Mouse (Mus musculus): ENCODE data around the gene Mpp6.

Mpp6 gene

DNA sequence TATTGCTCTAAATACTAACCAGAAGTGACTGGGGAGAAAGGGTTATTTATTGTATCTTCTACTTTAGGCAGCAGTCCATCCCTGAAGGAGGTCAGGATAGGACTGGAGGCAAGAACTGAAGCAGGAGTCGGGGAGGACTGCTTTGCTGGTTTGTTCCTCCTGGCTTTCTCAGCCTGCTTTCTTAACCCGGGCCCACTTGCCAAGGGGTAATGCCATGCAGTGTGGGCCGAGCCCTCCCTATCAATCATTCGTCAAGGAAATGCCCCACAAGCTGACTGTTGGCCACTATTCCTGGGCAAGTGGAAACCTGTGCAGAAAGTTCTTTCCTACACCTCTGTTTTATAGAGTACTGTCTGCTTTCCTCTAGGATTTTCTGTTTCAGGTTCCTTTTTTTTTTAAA is 39.3 kb downstream of the Mpp6 start:
- DNase-seq (ENCODE audit: low spot score), result no peak

DNA sequence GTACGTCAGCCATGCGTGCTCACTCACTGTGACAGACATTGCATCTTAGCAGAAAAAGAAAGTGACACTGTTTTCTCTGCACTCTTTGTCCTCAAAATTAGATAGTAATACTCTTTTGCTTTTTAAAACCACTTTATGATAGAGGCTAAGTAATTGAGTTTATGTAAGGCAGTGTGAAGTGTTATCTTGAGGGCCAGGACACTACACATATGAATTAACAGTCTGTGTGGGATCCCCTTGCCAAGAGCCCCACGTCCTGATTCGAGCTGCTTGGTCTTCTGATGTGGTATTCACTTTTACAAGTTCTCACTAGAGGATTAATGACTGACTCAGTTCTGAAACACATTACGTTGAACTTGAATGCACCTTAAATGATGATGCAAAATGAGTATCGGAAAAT is 49.8 kb downstream of the Mpp6 start:
- no peak for DNase-seq (ENCODE audit: low spot score)

DNA sequence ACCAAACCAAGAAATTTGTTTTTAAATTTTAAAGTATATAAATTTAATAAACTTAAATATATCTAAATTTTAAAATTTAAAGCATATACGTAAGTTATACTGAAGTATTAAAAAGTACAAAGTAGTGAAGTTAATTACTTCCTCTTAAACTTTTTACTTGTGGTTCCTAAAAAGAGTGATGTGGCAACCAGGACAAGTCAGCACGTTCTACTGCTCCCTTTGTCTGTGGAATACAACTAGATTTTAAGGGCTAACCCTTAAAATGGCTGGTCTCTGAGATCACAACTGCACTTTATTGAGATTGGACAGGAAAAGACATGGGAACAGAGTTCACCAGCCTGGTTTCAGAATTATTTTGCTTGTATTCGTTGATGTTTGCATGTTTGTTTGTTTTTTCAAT is 53.0 kb downstream of the Mpp6 start:
- no peak for DNase-seq (ENCODE audit: low spot score)

DNA sequence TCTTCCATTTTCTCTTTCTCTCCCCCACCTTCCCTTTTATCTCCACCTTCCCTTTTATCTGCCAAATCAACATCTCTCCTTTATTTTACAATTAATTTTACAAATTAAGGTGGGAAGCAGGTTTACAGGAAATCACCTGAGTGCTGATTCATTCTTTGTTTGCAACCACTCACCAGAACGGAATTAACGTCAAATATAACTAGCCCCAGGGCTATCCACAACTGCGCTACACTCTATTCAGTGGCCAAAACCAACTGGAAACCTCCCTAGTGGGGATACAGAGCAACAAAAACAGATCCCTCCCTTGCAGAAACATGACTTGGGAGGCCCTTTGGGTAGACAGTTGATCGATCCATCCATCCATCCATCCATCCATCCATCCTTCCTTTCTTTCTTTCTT is 58.8 kb downstream of the Mpp6 start:
- no peak for DNase-seq (ENCODE audit: low spot score)

DNA sequence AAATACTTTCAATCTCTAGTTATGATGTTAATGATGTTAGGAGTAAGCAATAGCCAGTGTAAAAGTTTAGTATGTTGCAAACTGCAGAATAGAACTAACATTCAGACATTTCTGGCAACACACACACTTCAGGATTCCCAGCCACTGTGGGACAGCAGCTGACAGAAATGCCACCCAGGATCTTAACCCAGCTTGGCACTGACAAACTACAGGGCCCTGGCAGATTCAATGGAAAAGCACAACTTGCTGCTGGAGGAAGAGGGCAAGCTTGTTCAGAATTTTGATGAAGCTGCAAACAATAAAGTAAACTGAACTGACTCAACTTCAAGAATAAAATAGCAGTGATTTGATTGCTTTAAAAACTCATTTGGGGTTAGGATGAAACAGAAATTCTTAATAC is 59.7 kb downstream of the Mpp6 start:
- no peak for DNase-seq (ENCODE audit: low spot score)

DNA sequence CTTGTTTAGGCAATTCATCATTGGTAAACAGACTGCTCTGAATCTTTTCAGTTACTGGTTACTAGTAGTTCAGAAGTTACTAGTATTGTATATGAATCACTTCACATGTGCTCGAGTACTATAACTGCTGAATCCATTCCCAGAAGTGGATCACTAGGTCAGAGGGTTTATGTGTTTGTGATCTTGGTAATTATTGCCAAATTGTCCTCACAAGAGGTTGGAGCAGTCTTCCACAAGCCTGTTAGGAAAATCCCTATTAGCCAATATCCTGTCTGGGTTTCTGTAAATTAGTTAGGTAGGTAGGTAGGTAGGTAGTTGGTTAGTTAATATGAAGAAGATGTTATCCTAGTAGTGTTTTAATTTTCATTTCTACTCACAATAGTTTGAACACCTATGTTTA is 65.7 kb downstream of the Mpp6 start:
- no peak for DNase-seq (ENCODE audit: low spot score)

DNA sequence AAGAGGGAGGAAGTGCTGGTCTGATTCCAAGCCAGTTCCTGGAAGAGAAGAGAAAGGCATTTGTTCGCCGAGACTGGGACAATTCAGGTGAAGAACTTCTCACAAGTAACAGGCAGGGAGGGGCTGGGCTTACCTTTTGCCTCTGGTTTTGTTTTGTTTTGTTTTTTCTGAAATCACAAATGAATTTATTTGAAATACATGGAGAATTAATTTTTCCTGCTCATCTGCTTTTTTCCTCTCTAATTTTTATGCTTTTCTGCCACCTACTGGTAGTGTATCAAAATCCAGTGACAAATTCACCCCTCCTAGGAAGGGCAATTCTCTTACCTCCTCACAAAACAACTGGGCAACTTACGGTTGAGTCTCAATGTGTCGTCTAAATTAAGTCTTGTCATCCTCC is 70.1 kb downstream of the Mpp6 start:
- DNase-seq (ENCODE audit: low spot score), result no peak

DNA sequence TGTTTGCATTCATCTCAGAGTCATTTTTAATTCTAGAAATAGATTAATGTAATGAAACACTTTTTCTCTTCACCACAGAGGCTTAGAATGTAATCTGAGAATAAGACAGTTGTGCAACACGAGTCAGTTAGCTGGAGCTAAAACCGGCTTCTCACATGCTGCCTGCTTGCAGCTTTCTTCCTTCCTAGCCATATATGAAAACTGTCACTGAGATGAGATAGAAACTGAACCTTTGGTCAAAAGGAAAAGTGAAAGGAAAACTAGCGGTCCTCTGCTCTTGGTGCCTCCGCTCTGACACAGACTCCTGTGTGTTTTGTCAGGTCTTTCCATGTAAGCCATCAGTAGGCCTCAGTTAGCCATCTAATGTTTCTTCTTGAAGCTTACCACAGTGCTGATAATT is 77.9 kb downstream of the Mpp6 start:
- DNase-seq (ENCODE audit: low spot score), result no peak

DNA sequence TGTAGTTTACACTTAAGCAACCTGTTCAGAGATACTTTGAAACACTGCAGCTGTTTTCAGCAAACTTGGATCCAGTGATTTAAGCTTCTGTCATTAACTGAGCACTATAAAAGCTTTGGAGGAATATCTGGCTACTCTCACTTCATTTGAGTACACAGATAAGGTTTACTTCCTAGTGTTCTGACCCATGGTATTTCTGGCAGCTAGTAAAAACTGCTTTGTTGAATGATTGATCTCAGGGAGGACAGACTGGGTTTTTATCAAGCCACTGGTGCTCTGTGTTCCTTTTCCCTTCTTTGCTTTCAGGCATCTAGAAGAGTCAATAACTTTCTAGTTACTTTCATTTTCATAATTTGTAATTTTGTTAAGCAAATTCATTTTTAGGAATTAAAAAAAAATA is 79.3 kb downstream of the Mpp6 start:
- DNase-seq (ENCODE audit: low spot score), result no peak

DNA sequence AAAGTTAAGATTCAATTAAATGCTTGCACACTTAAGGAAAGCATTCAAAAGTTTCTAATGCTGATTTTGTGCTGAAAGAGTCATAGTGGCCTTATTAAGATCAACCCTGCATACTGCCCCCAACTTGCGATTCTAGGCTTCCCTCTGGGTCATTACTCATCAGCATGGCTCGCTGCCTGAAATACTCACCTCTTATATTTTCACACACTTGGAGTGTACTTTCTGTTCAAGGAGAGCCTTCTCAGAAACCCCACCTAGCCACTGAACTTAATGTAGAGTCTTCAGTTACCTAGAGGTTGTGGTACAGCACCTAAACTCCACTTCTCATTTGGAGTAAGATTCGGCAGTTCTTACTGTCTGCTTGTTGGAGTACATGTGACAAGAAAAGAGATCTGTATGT is 81.6 kb downstream of the Mpp6 start:
- DNase-seq (ENCODE audit: low spot score), result no peak

DNA sequence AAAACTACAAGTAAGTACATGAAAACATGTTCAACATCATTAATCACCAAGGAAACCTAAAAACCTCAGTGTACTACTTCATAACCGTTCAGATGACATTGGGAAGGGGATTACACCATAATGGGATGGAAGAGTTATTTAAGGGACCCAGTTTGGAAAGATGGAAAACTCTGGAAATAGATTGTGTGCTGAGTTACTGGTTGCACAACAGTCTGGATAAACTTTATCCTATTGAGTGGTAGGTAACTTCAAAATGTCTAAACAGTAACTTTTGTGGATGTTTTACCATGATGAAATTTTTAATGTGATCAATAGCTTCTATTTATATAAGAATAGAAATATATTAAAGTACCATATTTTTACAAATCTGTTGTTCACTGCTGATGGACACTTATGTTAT is 82.1 kb downstream of the Mpp6 start:
- DNase-seq (ENCODE audit: low spot score), result no peak

DNA sequence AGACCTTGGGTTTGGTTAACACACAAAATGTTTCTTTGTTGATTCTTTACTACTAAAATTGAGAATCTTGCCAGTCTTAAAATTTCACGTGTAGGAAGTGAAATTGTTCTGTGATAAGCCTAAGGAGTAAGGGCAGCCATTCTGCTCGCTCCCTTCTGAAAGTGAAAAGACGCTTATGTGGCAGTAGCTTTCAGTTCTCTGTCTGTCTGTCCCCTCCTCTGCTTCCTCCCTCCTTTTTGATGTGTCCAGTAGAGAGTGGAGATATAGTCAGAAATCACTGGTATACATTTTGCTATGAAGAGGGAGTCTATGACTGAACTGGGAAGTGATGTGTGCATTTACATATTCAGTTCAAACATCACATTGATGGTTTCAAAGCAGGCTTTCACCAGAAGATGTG is 82.8 kb downstream of the Mpp6 start:
- no peak for DNase-seq (ENCODE audit: low spot score)

DNA sequence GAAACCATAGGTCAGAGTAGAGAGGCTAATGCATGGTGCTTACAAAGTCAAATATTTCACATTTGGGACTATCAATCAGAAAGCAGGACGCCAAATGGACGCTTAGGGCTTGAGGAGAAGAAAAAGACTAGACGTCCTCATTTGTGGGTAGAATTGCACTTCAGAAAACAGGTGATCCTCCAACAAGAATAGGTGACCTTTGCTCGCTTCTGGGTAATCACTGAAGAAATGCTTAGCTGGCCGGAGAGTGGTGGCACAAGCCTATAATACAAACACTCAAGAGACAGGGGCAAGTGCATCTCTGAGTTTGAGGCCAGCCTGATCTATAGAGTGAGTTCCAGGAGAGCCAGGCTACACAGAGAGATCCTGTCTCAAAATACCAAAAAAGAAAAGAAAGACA is 83.8 kb downstream of the Mpp6 start:
- DNase-seq (ENCODE audit: low spot score), result no peak

DNA sequence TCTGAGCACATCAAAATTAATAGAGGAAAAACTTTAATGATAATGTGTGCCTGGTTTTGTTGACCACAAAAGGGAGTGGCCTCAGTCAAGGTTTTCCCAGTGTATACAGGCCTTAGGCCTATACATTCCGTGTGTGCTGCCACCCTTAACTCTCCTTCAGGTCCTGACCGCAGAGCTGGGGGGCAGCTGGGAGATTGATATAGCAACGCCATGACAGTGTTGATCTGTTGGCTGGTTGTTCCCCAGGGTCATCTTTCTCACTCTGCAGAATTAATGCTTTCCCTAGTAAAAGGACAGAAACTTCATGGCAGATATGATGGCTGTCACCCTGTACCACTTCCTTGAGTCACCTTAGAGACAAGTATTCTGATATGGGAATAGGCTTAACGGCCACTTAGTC is 94.3 kb downstream of the Mpp6 start:
- no peak for DNase-seq (ENCODE audit: low spot score)

DNA sequence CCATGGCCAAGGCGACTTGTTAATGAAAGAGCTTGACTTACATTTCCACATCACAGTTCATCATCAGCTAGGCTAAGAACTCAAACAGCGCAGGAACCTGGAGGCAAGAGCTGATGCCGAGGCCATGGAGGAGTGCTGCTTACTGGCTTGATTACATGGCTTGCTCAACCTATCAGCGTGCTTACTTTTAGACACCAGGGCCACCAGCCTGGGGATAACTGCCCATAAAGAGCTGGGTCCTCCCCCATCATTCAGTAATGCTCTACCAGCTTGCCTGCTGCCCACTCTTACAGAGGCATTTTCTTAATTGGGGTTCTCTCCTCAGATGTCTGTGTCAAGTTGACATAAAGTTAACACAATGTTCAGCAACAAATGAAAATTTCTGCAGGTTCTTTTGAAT is 95.1 kb downstream of the Mpp6 start:
- no peak for DNase-seq (ENCODE audit: low spot score)

DNA sequence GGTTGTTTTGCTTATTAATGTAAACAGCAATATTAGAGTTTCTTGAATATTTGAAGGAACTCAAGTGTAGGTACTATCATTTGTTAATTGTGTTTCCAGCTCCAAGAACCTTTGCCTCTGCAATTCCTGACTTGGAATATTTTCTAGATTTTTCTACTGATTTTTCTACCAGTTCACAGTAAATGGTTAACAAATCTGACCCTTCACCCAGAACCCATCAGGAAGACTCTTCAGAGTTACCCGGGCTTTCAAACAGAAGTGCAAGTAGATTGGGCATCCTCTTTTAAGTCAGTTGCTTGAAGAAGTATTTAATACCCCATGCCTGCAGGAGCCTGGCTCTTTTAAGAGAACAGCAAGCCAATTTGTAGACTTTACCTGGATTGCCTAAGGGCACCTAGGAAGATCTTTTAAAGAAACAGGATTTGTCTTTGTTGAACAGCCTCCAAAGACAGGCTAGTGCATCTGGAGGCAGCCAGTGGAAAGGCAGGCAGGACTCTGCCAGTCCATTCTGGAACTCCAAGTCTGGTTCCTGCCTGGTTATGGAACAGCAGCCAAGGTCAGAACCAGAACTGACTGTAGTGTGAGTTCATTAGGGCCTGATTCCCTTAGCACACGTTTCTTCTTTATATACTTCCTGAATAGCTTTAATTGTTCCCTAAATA is 104.8 kb downstream of the Mpp6 start:
- DNase-seq (ENCODE audit: low spot score), result no peak

DNA sequence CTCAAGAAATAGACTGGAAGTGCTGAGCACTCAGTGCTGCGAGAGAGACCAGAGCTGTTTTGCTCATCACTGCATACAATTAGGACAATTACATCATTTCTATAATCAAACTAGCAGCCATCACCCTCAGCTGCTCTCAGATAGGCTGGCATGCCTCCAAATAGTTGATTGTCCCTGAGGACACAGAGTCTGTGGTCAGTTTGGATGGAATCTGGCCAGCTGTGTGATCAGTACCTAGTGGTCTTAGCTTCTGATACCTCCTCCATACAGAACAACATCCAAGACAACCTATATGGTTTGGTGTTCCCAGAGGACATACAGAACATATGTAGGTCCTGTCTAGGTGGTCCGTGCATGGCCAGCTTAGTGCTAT is 105.3 kb downstream of the Mpp6 start:
- DNase-seq (ENCODE audit: low spot score), result no peak

DNA sequence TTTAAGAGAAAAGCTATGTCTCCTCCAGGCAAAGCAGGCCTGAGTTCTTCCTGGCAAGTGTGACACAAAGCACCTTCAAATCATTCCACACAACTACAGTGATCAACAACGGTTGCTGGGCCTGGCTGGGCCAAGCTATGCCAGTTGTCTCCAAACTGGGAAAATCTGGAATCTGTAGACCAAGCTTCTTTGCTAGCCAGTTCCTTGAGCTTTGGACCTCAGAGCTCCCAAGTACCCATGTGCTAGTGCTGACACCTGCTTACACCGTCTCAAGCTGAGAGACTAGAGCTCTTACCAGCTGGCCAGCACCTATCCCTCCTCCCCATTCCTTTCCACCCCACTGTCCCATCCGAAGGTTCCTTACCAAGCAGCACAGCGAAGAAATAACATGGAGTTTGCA is 105.9 kb downstream of the Mpp6 start:
- no peak for DNase-seq (ENCODE audit: low spot score)

DNA sequence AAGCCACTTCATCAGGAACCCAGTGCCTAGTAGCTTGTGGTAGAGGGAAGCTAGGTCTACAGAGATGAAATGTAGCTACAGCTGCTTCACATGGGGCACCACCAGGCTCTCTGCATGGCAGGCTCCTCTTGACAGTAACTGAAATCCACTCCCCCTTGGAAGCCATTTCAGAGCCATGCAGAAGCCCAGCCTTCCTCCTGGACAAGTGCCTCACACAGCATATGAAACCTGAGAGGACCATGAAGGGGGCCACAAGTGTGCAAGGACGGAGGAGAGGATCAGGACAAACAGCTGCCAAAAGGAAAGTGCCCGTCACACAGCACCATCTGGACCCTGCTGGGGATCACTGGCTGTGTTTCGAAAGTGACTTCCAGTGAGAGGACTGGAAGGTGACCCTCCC is 108.6 kb downstream of the Mpp6 start:
- no peak for DNase-seq (ENCODE audit: low spot score)

DNA sequence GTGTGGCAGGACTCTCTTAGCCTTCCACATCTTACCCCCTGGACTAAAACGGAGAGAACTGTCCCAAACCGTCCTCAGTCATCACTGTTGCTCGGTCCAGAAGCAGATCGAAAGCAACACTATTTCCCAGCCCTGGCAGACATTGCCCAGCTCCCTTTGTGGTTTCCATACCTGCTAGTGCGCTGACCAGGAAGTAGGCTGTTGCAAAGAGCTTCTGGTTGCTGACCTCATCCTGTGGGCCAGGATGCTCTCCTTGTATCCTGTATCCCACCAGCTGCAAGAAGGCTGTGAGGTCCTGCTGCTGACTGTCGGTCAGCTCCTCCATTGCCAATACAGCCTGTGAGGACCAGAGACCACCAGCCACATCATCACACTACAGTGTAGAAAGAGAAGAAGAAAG is 109.0 kb downstream of the Mpp6 start:
- DNase-seq (ENCODE audit: low spot score), result no peak

DNA sequence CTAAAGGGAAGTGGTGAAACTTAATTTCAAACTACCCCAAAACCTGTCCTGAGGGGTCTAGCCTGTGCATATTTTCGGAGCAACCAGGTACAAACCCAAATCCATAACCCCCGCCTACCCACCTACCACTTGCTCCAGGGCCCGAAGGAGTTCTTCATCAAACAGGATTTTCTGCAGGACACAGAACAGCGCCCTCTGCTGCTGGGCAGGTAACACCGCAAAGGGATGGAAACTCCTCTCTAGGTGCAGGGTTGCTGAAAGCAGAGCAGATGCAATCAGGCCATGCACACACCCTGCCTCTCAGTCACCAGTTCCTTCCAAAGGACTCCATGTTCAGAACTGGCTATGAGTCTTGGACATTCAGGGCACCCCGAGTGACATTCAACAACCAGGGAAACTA is 110.8 kb downstream of the Mpp6 start:
- DNase-seq (ENCODE audit: low spot score), result no peak

DNA sequence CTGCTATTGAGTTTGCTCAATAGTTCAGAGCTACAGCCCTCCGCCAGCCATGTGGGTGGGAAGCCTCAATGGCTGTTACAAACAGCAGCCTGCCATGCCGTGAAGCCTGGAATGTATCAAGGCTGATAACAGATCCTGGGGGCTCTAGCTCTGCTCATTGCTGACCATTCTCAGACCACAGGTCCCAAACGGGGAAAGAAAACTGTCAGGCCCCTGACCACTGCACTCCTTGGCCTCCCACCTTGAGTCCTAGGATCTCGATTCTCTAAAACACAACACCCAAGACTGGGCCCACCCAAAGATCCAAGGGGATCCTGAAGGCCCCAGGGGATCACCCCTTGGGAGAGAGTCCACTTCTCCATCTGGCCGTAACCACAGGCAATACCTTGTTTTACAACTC is 112.3 kb downstream of the Mpp6 start:
- no peak for DNase-seq (ENCODE audit: low spot score)

DNA sequence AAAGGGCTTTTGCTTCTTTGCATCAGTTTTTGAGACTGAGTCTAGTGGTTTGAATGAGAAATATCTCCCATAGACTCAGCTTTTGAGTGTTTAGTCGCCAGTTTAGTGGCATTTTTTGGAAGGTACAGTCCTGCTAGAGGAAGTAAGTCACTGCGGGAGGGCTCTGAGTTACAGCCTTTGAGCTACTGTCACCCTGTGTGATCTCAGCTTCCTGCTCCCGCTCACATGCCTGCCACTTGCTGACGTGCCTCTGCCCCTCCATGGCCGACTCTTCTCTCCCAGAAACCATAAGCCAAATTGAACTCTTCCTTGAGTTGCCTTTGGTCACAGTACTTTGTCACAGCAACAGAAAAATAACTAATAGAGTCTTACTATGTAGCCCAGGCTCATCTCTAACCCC is 112.9 kb downstream of the Mpp6 start:
- no peak for DNase-seq (ENCODE audit: low spot score)

DNA sequence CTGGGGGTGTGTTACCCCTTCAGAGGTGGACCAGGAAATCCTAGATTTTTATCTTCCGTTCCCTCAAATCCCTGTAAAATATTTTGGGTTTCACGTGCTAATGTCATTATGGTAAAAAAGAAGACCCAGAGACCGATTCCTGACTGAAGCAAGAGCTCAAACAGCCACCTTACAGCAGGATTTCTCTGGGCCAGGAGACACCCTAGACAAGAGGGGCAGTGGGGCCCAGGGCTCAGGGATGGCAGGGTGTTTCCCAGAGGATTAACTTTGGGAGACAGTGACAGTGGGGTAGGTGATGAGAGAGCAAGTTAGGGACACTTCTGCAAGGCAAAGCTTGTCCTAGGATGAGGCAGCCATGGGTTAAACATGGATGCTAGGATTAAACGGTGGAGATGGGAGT is 113.6 kb downstream of the Mpp6 start:
- DNase-seq (ENCODE audit: low spot score), result no peak

DNA sequence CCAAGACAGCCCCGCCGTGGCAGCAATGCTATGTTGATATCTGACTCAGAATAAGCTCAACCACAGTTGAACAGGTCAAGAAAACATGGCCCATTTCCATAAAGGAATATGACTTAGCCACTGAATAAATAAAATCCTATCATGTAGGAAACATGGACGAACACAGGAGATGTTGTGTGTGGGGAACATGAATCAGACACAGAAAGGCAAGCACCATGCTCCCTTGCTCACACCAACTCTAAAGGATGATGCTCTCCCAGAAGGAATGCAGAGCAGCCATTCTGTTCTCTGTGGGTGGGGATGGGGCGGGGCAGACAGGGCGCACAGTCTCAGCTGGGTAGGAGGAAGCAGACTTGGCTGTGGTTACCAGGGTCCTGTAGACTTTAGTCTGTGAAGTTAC is 115.2 kb downstream of the Mpp6 start:
- DNase-seq (ENCODE audit: low spot score), result no peak
